Mouse (Mus musculus) embryonic fibroblast, embryonic 13.5 days (primary cell): Measurements from ENCODE around the gene Relch.

Experiments used
- CTCF ChIP-seq: IDR thresholded peaks from 2 replicates; pipeline ENCODE4 v1.5.1; 2011; ENCODE audit warnings: mild to moderate bottlenecking, control low read depth, low read length, moderate library complexity, borderline replicate concordance; ENCODE audit not compliant: insufficient read depth
- POLR2A ChIP-seq: IDR thresholded peaks from 2 replicates; pipeline ENCODE4 v1.6.1; 2011; ENCODE audit warnings: low read depth, mild to moderate bottlenecking, control low read depth, low read length, moderate library complexity

- no peak for TF ChIP-seq CTCF
- TF ChIP-seq POLR2A: no peak
These were observed 104.7 kb downstream of the Relch start for GRCm38 (mm10) chr1:105768397-105768796.
